Mouse (Mus musculus): ENCODE measurements around the gene Klhl6.

DNA sequence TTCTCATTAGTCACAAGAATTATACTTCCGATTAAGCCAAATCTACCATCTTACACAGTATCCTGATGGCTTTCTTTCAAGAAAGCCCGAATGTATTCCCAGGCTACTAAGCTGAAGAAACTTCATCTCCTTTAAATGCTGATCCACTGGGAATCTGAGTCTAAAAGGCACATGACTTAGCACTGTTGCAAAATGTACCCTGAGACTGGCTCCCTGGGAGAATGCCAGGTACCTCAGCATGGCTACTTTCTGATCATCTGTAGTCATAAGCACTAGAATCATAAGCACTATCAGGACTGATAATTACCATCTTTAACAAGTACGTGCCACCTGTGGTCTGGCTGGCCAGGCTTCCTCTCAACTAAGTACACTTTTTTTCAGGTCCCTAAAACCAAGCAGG is 35.5 kb downstream of the Klhl6 start:
- TF ChIP-seq CTCF (IDR thresholded peaks at IDR 0.05; ENCODE audit: extremely low read depth, insufficient read depth, insufficient read length, insufficient replicate concordance) (no peak), POLR2A (IDR thresholded peaks at IDR 0.05; ENCODE audit: low read depth, low read length) (no peak)

All from spleen, adult 2 months (tissue).